Mouse (Mus musculus): ENCODE results near the gene Triobp. TPM values are rescaled to one million over a fixed set of nuclear protein-coding genes. Genes with fewer than 3 reads are reported as not detected.

Gene Triobp
- total RNA-seq, 2 experiments from 2014 or later, result 23.0 to 23.6 TPM

- DNase-seq (ENCODE audit: low spot score in 2 of 2), result no peak
- intact Hi-C loops (cut with DNase I), result no loop called here
Observed at GRCm38 (mm10) chr15:78922700-78923099, 24.8 kb upstream of the Triobp start.

- intact Hi-C loops (cut with DNase I), result no loop called here
- no peak for DNase-seq (ENCODE audit: low spot score in 2 of 2)
Observed at GRCm38 (mm10) chr15:78923585-78923984, 23.9 kb upstream of the Triobp start.

GRCm38 (mm10) chr15:78925129-78925528 is 22.4 kb upstream of the Triobp start:
- no peak for DNase-seq (ENCODE audit: low spot score in 2 of 2)
- intact Hi-C loops (cut with DNase I), result no loop called here

- intact Hi-C loops (cut with DNase I), result no loop called here
- DNase-seq (ENCODE audit: low spot score in 2 of 2), result peak; percentile 64 to 77
Observed at GRCm38 (mm10) chr15:78926021-78926919, 21.3 kb upstream of the Triobp start, which contains the start of gene Lgals1. Gene Lgals1, plus strand, starts transcription at chr15:78926725.

- no peak for DNase-seq (ENCODE audit: low spot score in 2 of 2)
- intact Hi-C loops (cut with DNase I), result no loop called here
Observed at GRCm38 (mm10) chr15:78927021-78927787, 20.3 kb upstream of the Triobp start.

- DNase-seq (ENCODE audit: low spot score in 2 of 2), result peak; percentile 54 to 74
- intact Hi-C loops (cut with DNase I), result no loop called here
Observed at GRCm38 (mm10) chr15:78927788-78928457, 19.6 kb upstream of the Triobp start.

- no peak for DNase-seq (ENCODE audit: low spot score in 2 of 2)
- intact Hi-C loops (cut with DNase I), result no loop called here
Observed at GRCm38 (mm10) chr15:78928539-78928938, 19.0 kb upstream of the Triobp start.

GRCm38 (mm10) chr15:78930192-78930706 is 17.3 kb upstream of the Triobp start:
- intact Hi-C loops (cut with DNase I), result no loop called here
- no peak for DNase-seq (ENCODE audit: low spot score in 2 of 2)

GRCm38 (mm10) chr15:78930801-78931426 is 16.6 kb upstream of the Triobp start:
- intact Hi-C loops (cut with DNase I), result no loop called here
- no peak for DNase-seq (ENCODE audit: low spot score in 2 of 2)

GRCm38 (mm10) chr15:78931577-78931976 is 15.9 kb upstream of the Triobp start:
- DNase-seq (ENCODE audit: low spot score in 2 of 2), result peak; percentile 43 to 56
- intact Hi-C loops (cut with DNase I), result no loop called here

GRCm38 (mm10) chr15:78934784-78935320 is 12.7 kb upstream of the Triobp start, which contains the start of gene Nol12:
Gene Nol12, plus strand, starts transcription at chr15:78934933.
- DNase-seq (ENCODE audit: low spot score in 2 of 2), result peak; percentile 91 to 92
- intact Hi-C loops (cut with DNase I), result no loop called here

- no peak for DNase-seq (ENCODE audit: low spot score in 2 of 2)
- intact Hi-C loops (cut with DNase I), result no loop called here
Observed at GRCm38 (mm10) chr15:78936403-78936802, 11.1 kb upstream of the Triobp start.

- intact Hi-C loops (cut with DNase I), result no loop called here
- no peak for DNase-seq (ENCODE audit: low spot score in 2 of 2)
Observed at GRCm38 (mm10) chr15:78937311-78937710, 10.2 kb upstream of the Triobp start.

GRCm38 (mm10) chr15:78937963-78938362 is 9.6 kb upstream of the Triobp start:
- intact Hi-C loops (cut with DNase I), result no loop called here
- DNase-seq (ENCODE audit: low spot score in 2 of 2), result no peak

GRCm38 (mm10) chr15:78940325-78940724 is 7.2 kb upstream of the Triobp start:
- no peak for DNase-seq (ENCODE audit: low spot score in 2 of 2)
- intact Hi-C loops (cut with DNase I), result no loop called here

GRCm38 (mm10) chr15:78942663-78943062 is 4.9 kb upstream of the Triobp start:
- peak; percentile 81 to 83 for DNase-seq (ENCODE audit: low spot score in 2 of 2)
- intact Hi-C loops (cut with DNase I), result loop anchor here (2.0 kb wide), 1 partner anchor 28 kb away; no protein-coding TSS in a partner anchor

GRCm38 (mm10) chr15:78946232-78946631 is 1.3 kb upstream of the Triobp start:
- DNase-seq (ENCODE audit: low spot score in 2 of 2), result no peak
- intact Hi-C loops (cut with DNase I), result no loop called here

- intact Hi-C loops (cut with DNase I), result no loop called here
Observed at GRCm38 (mm10) chr15:78948152-78948725, 715 bp downstream of the Triobp start.

More at GRCm38 (mm10) chr15:78948152-78948725, 715 bp downstream of the Triobp start:
- no peak for DNase-seq (ENCODE audit: low spot score in 2 of 2)

Data from left cerebral cortex, postnatal 14 days (tissue).